Mouse (Mus musculus) heart, embryonic 11.5 days (tissue): ENCODE results near the gene 1700122O11Rik. TPM values are rescaled to one million over a fixed set of nuclear protein-coding genes. Genes with fewer than 3 reads are reported as not detected.

Experiments
- ATAC-seq: fragments of 200-750 bp; cut with Nextera tagmentation; replicated peaks from 2 replicates; pipeline ENCODE4 v1.8.0; 2017; ENCODE audit warnings: moderate library complexity; ENCODE audit not compliant: insufficient number of reproducible peaks, low FRiP score, low TSS enrichment
- H3K27ac ChIP-seq: fragments of 300-500 bp; sonication (generic); 2 replicates; pipeline ENCODE4 v1.5.1; 2014; ENCODE audit warnings: mild to moderate bottlenecking, low read depth, low read length
- H3K27me3 ChIP-seq: fragments of 300-500 bp; sonication (generic); 2 replicates; pipeline ENCODE4 v1.6.1; 2014; ENCODE audit warnings: mild to moderate bottlenecking, low read length, mixed read lengths; ENCODE audit not compliant: control insufficient read depth, insufficient read depth
- H3K36me3 ChIP-seq: fragments of 300-500 bp; sonication (generic); 2 replicates; pipeline ENCODE4 v1.6.1; 2014; ENCODE audit warnings: mild to moderate bottlenecking, low read length, moderate library complexity, mixed read lengths; ENCODE audit not compliant: control insufficient read depth, insufficient read depth
- H3K4me1 ChIP-seq: fragments of 300-500 bp; sonication (generic); 2 replicates; pipeline ENCODE4 v1.6.1; 2014; ENCODE audit warnings: low read length; ENCODE audit not compliant: control insufficient read depth, insufficient read depth
- H3K4me2 ChIP-seq: fragments of 300-500 bp; sonication (generic); 2 replicates; pipeline ENCODE4 v1.6.1; 2014; ENCODE audit warnings: mild to moderate bottlenecking, moderate library complexity
- H3K4me3 ChIP-seq: fragments of 300-500 bp; sonication (generic); 2 replicates; pipeline ENCODE4 v1.5.1; 2014; ENCODE audit warnings: low read depth, low read length
- H3K9ac ChIP-seq: fragments of 300-500 bp; sonication (generic); 2 replicates; pipeline ENCODE4 v1.6.1; 2014; ENCODE audit warnings: mild to moderate bottlenecking, low read depth, low read length, moderate library complexity
- H3K9me3 ChIP-seq: fragments of 300-500 bp; sonication (generic); replicated peaks from 2 replicates; pipeline ENCODE4 v1.6.1; 2016; ENCODE audit warnings: low read length; ENCODE audit not compliant: control insufficient read depth
- WGBS: fragments of 180-500 bp; shearing (Covaris S2); extraction: QIAGEN DNeasy Blood & Tissue Kit; methylation state at CpG from one replicate; pipeline ENCODE4 v1.1.7; 2014; ENCODE audit not compliant: insufficient replicate concordance; 5-methylcytosine and 5-hydroxymethylcytosine counted together
- polyA plus RNA-seq: library from polyadenylated mRNA; unstranded; fragments of >200 nt; fragmentation: Nextera tagmentation; extraction: Ambion mirVana; gene quantifications from 2 replicates; pipeline ENCODE4 v1.2.1, GENCODE M21; 2014

1700122O11Rik gene
- polyA plus RNA-seq, 1 experiment from 2014 or later = not detected

GRCm38 (mm10) chr17:48001586-48002361 lies 36.3 kb downstream of the 1700122O11Rik start:
- peak; percentile 85 for ATAC-seq
- no peaks in the 10 kb centered on the region for H3K9me3 ChIP-seq
- peak overlapping the region; percentile 39 for H3K4me3 ChIP-seq
- H3K27me3 ChIP-seq = no peaks in the 10 kb centered on the region
- peak overlapping the region; percentile 72 for H3K9ac ChIP-seq
- no peaks in the 10 kb centered on the region for H3K36me3 ChIP-seq
- 4% methylated on average over 21 of the region's 21 CpGs for WGBS
- peaks cover 49% of the 10 kb centered on the region for H3K4me1 ChIP-seq
- peak overlapping the region; percentile 90 for H3K27ac ChIP-seq
- peak overlapping the region; percentile 79 for H3K4me2 ChIP-seq

GRCm38 (mm10) chr17:48001157-48001556 lies 36.9 kb downstream of the 1700122O11Rik start:
- Histone ChIP-seq H3K27me3 (no peaks in the 10 kb centered on the region), H3K4me1 (peaks cover 45% of the 10 kb centered on the region), H3K4me2 (peak overlapping the region; percentile 79), H3K9me3 (no peaks in the 10 kb centered on the region), H3K27ac (peak overlapping the region; percentile 90), H3K36me3 (no peaks in the 10 kb centered on the region), H3K9ac (peak overlapping the region; percentile 72), H3K4me3 (peak overlapping the region; percentile 39)
- no peak for ATAC-seq
- WGBS = 13% methylated on average over 7 of the region's 7 CpGs

GRCm38 (mm10) chr17:47999812-48000211 lies 38.3 kb downstream of the 1700122O11Rik start:
- Histone ChIP-seq H3K4me3 (no peak overlapping the region), H3K27me3 (no peaks in the 10 kb centered on the region), H3K36me3 (no peaks in the 10 kb centered on the region), H3K4me1 (peaks cover 35% of the 10 kb centered on the region), H3K4me2 (peak overlapping the region; percentile 19; the same call in 1 of the 2 replicates), H3K27ac (peak overlapping the region; percentile 41; the same call in 1 of the 2 replicates), H3K9ac (0 out of 2 replicates have a peak overlapping the region, but pooled peaks have one; percentile 16), H3K9me3 (no peaks in the 10 kb centered on the region)
- ATAC-seq = 0 out of 2 replicates have a peak, but pooled peaks have one; percentile 25
- WGBS = 29% methylated on average over 3 of the region's 3 CpGs

- no peak overlapping the region for H3K27ac ChIP-seq
- no peak overlapping the region for H3K9ac ChIP-seq
- H3K27me3 ChIP-seq = no peaks in the 10 kb centered on the region
- peaks cover 31% of the 10 kb centered on the region for H3K4me1 ChIP-seq
- 48% methylated on average over 6 of the region's 6 CpGs for WGBS
- peak overlapping the region; percentile 19; the same call in 1 of the 2 replicates for H3K4me2 ChIP-seq
- no peak overlapping the region for H3K4me3 ChIP-seq
- H3K36me3 ChIP-seq = no peaks in the 10 kb centered on the region
- no peak for ATAC-seq
- H3K9me3 ChIP-seq = no peaks in the 10 kb centered on the region
Observed at GRCm38 (mm10) chr17:47999403-47999802, 38.7 kb downstream of the 1700122O11Rik start.

GRCm38 (mm10) chr17:47997806-47998205 lies 40.3 kb downstream of the 1700122O11Rik start:
- WGBS = 69% methylated on average over 3 of the region's 3 CpGs
- Histone ChIP-seq H3K9ac (no peak overlapping the region), H3K4me1 (peaks cover 27% of the 10 kb centered on the region), H3K27me3 (no peaks in the 10 kb centered on the region), H3K27ac (no peak overlapping the region), H3K36me3 (no peaks in the 10 kb centered on the region), H3K4me3 (no peak overlapping the region), H3K9me3 (no peaks in the 10 kb centered on the region), H3K4me2 (no peak overlapping the region)
- no peak for ATAC-seq

GRCm38 (mm10) chr17:47990392-47991123 lies 47.5 kb downstream of the 1700122O11Rik start:
- H3K27ac ChIP-seq = peak overlapping the region; percentile 41; the same call in 1 of the 2 replicates
- H3K4me3 ChIP-seq = no peak overlapping the region
- no peaks in the 10 kb centered on the region for H3K36me3 ChIP-seq
- no peaks in the 10 kb centered on the region for H3K27me3 ChIP-seq
- peaks cover 15% of the 10 kb centered on the region for H3K4me1 ChIP-seq
- H3K9me3 ChIP-seq = no peaks in the 10 kb centered on the region
- H3K9ac ChIP-seq = no peak overlapping the region
- WGBS = 40% methylated on average over 10 of the region's 10 CpGs
- H3K4me2 ChIP-seq = no peak overlapping the region
- no peak for ATAC-seq

GRCm38 (mm10) chr17:47989951-47990378 lies 48.1 kb downstream of the 1700122O11Rik start:
- no peak for ATAC-seq
- H3K27ac ChIP-seq = peak overlapping the region; percentile 41; the same call in 1 of the 2 replicates

GRCm38 (mm10) chr17:47988811-47989210 lies 49.3 kb downstream of the 1700122O11Rik start:
- Histone ChIP-seq H3K4me3 (no peak overlapping the region), H3K27ac (no peak overlapping the region), H3K27me3 (no peaks in the 10 kb centered on the region), H3K9ac (no peak overlapping the region), H3K36me3 (no peaks in the 10 kb centered on the region), H3K4me1 (peaks cover 15% of the 10 kb centered on the region), H3K9me3 (no peaks in the 10 kb centered on the region), H3K4me2 (no peak overlapping the region)
- WGBS = 25% methylated on average over 8 of the region's 8 CpGs
- ATAC-seq = 0 out of 2 replicates have a peak, but pooled peaks have one; percentile 40

More at GRCm38 (mm10) chr17:47989951-47990378, 48.1 kb downstream of the 1700122O11Rik start:
- Histone ChIP-seq H3K4me3 (no peak overlapping the region), H3K9ac (no peak overlapping the region), H3K4me1 (peaks cover 15% of the 10 kb centered on the region), H3K4me2 (no peak overlapping the region), H3K9me3 (no peaks in the 10 kb centered on the region), H3K36me3 (no peaks in the 10 kb centered on the region), H3K27me3 (no peaks in the 10 kb centered on the region)
- 9% methylated on average over 8 of the region's 8 CpGs for WGBS
